Mouse (Mus musculus) liver, postnatal 0 days (tissue): ENCODE results near the gene Serpini1. TPM values are rescaled to one million over a fixed set of nuclear protein-coding genes. Genes with fewer than 3 reads are reported as not detected.

Experiments
- ATAC-seq: fragments of 200-750 bp; cut with Nextera tagmentation; 2 replicates; pipeline ENCODE4 v1.8.0; 2017; ENCODE audit warnings: mild to moderate bottlenecking, moderate library complexity
- DNase-seq: peaks from one replicate; pipeline ENCODE4 v3.0.0-alpha.2; 2016
- H3K27ac ChIP-seq: fragments of 300-500 bp; sonication (generic); 2 replicates; pipeline ENCODE4 v1.5.1; 2014; ENCODE audit warnings: antibody characterized with exemption, moderate library complexity, mild to moderate bottlenecking, low read depth
- H3K27me3 ChIP-seq: fragments of 300-500 bp; sonication (generic); 2 replicates; pipeline ENCODE4 v1.6.1; 2014; ENCODE audit warnings: low read length, control low read depth, mixed read lengths; ENCODE audit not compliant: insufficient read depth
- H3K36me3 ChIP-seq: fragments of 300-500 bp; sonication (generic); replicated peaks from 2 replicates; pipeline ENCODE4 v1.6.1; 2014; ENCODE audit warnings: mild to moderate bottlenecking, control low read depth, low read length, moderate library complexity, mixed read lengths; ENCODE audit not compliant: insufficient read depth
- H3K4me1 ChIP-seq: fragments of 300-500 bp; sonication (generic); 2 replicates; pipeline ENCODE4 v1.6.1; 2014; ENCODE audit warnings: antibody characterized with exemption, mild to moderate bottlenecking, control low read depth; ENCODE audit not compliant: insufficient read depth
- H3K4me2 ChIP-seq: fragments of 300-500 bp; sonication (generic); 2 replicates; pipeline ENCODE4 v1.6.1; 2014; ENCODE audit warnings: low read depth, mild to moderate bottlenecking, low read length, moderate library complexity, mixed read lengths
- H3K4me3 ChIP-seq: fragments of 300-500 bp; sonication (generic); 2 replicates; pipeline ENCODE4 v1.5.1; 2014; ENCODE audit warnings: low read depth, low read length
- H3K9ac ChIP-seq: fragments of 300-500 bp; sonication (generic); replicated peaks from 2 replicates; pipeline ENCODE4 v1.6.1; 2014; ENCODE audit warnings: mild to moderate bottlenecking, moderate library complexity
- H3K9me3 ChIP-seq: fragments of 300-500 bp; sonication (generic); 2 replicates; pipeline ENCODE4 v1.6.1; 2016; ENCODE audit warnings: mild to moderate bottlenecking, control low read depth, low read length, mixed read lengths
- CTCF ChIP-seq: sonication (generic); IDR thresholded peaks from 2 replicates; pipeline ENCODE4 v1.5.1; 2016; ENCODE audit warnings: antibody characterized with exemption, low read depth
- EP300 ChIP-seq: IDR thresholded peaks from 2 replicates; pipeline ENCODE4 v1.6.1; 2016; ENCODE audit warnings: antibody characterized with exemption, low read depth, mild to moderate bottlenecking
- WGBS: fragments of 180-500 bp; shearing (Covaris S2); extraction: QIAGEN DNeasy Blood & Tissue Kit; methylation state at CpG from one replicate; pipeline ENCODE4 v1.1.7; 2014; ENCODE audit not compliant: insufficient replicate concordance; 5-methylcytosine and 5-hydroxymethylcytosine counted together
- polyA plus RNA-seq: library from polyadenylated mRNA; unstranded; fragments of >200 nt; fragmentation: Nextera tagmentation; extraction: Ambion mirVana; gene quantifications from 2 replicates; pipeline ENCODE4 v1.2.1, GENCODE M21; 2015

Gene Serpini1
- polyA plus RNA-seq, 1 experiment from 2014 or later: 0.45 TPM

DNA sequence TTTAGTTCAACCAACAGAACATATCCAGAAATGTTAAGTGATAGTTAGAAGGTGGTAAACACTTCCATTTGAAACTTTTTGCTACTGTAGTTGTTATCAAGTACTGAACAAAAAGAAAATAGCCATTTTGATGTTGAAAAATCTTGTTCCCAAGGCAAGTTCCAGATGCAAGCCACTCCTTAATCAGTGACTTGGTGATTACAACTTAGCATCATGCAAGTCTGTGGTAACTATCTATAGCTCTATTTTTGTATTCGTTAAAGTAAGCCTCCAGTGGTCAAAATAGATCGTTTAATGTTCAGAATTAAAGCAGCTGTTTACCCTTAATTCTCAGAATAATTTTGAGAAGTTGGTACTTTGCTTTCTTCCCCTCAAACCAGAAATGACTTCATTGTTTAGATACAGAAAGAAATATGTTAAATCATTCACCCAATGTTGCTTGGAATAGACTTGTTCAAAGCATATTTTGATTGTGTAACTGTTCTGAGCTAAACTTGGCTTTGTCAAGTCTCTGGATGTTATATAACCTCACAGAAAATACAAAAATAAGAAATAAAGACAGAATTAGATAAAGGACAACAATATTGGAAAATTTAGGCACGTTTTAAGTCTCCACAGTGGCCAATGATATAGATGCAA is 130.0 kb downstream of the Serpini1 start:
- H3K9me3 ChIP-seq: no peaks in the 10 kb centered on the region
- ATAC-seq (no peak), DNase-seq (no peak)
- H3K4me1 ChIP-seq: no peaks in the 10 kb centered on the region
- no peak overlapping the region for H3K9ac ChIP-seq
- no peak for TF ChIP-seq CTCF
- TF ChIP-seq EP300: no peak
- no peak overlapping the region for H3K4me3 ChIP-seq
- WGBS: 62% methylated on average over 3 of the region's 3 CpGs
- H3K27me3 ChIP-seq: no peaks in the 10 kb centered on the region
- no peaks in the 10 kb centered on the region for H3K36me3 ChIP-seq
- no peak overlapping the region for H3K4me2 ChIP-seq
- H3K27ac ChIP-seq: no peak overlapping the region

GRCm38 (mm10) chr3:75690321-75690720 is 133.0 kb downstream of the Serpini1 start:
- Histone ChIP-seq H3K4me3 (no peak overlapping the region), H3K9ac (no peak overlapping the region), H3K27ac (no peak overlapping the region), H3K27me3 (no peaks in the 10 kb centered on the region), H3K36me3 (no peaks in the 10 kb centered on the region), H3K4me1 (no peaks in the 10 kb centered on the region), H3K4me2 (no peak overlapping the region), H3K9me3 (no peaks in the 10 kb centered on the region)
- DNase-seq (no peak), ATAC-seq (no peak)
- TF ChIP-seq EP300 (no peak), CTCF (no peak)

DNA sequence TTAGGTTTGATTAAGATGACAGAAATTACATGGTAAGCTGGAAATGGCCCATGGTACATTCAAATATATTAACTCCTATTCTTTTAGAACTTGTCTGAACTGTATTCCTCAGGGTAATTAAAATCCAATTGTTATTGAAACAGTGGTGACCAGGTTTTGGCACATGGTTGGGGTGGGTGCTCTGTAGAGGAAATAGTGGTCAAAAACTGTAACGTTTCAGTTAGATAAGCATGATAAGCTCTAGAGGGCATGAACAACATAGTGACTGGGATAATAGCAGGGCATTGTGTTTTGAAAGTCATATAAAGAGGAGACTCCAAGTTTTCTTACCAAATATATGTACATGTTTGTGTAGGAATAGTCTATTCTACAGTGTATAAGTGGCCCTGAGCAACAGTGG is 134.7 kb downstream of the Serpini1 start:
- H3K9ac ChIP-seq: no peak overlapping the region
- no peaks in the 10 kb centered on the region for H3K27me3 ChIP-seq
- no peaks in the 10 kb centered on the region for H3K9me3 ChIP-seq
- no peak overlapping the region for H3K4me3 ChIP-seq
- H3K4me2 ChIP-seq: no peak overlapping the region
- no peaks in the 10 kb centered on the region for H3K4me1 ChIP-seq
- no peaks in the 10 kb centered on the region for H3K36me3 ChIP-seq
- TF ChIP-seq EP300 (no peak), CTCF (no peak)
- no peak for ATAC-seq
- no peak overlapping the region for H3K27ac ChIP-seq
- WGBS: 34% methylated on average over 1 of the region's 1 CpGs
- DNase-seq: no peak

Other genes with a start within 250 kb of the Serpini1 start
- gene Wdr49, start 75.4 kb upstream of the Serpini1 start, polyA plus RNA-seq: not detected in 2 replicates
- gene Pdcd10, start 691 bp upstream of the Serpini1 start, polyA plus RNA-seq: 54.4 TPM in 2 replicates
- gene Gm29133, start 190.7 kb downstream of the Serpini1 start, polyA plus RNA-seq: not detected in 2 replicates